Mouse (Mus musculus): ENCODE results near the gene 4931422A03Rik. TPM values are rescaled to one million over a fixed set of nuclear protein-coding genes. Genes with fewer than 3 reads are reported as not detected.
"Not testable (repeated sequence)": the region's sequence is repeated elsewhere in the genome, so short reads cannot be mapped to it uniquely, and the experiment has no call there.

4931422A03Rik gene
- total RNA-seq (2021): not detected
- long read RNA-seq, experiment 1, partial matches to known transcripts: 0 of 1 reads
- long read RNA-seq, experiment 1, other reads (novel, unspliced or antisense): 1 of 1 reads
- long read RNA-seq, experiment 2: 0 reads

- intact Hi-C loops (cut with DNase I): no loop called here
- Histone ChIP-seq H3K4me3 (peak within 1 kb of the TSS; percentile 95), H3K27ac (peak within 1 kb of the TSS; percentile 94)
- no peak for DNase-seq (ENCODE audit: extremely low spot score in 1 of 2, low spot score in 2 of 2)
- TF ChIP-seq CTCF (IDR thresholded peaks at IDR 0.05): no peak
These were observed at the start of gene 4931422A03Rik for GRCm38 (mm10) chr2:104028139-104028723. Gene 4931422A03Rik (minus strand): TSS chr2:104028361.

GRCm38 (mm10) chr2:104069704-104070185 lies 41.6 kb upstream of the 4931422A03Rik start, which contains the start of gene Cd59b:
Gene Cd59b (plus strand): TSS chr2:104069849.
- Histone ChIP-seq H3K27ac (no peak within 1 kb of the TSS), H3K4me3 (peak within 1 kb of the TSS; percentile 16)
- intact Hi-C loops (cut with DNase I): no loop called here
- DNase-seq (ENCODE audit: extremely low spot score in 1 of 2, low spot score in 2 of 2): no peak
- TF ChIP-seq CTCF (IDR thresholded peaks at IDR 0.05): no peak

- not testable (repeated sequence) for DNase-seq (ENCODE audit: extremely low spot score in 1 of 2, low spot score in 2 of 2); H3K27ac ChIP-seq; H3K4me3 ChIP-seq
- intact Hi-C loops (cut with DNase I): loop anchor here (1.0 kb wide), 1 partner anchor 27 kb away; the partner anchor contains the start of gene Cd59a
These were observed 40.3 kb upstream of the 4931422A03Rik start, which contains the start of gene Gm10799 for GRCm38 (mm10) chr2:104068450-104068849. Gene Gm10799 (minus strand): TSS chr2:104068550.

GRCm38 (mm10) chr2:104065526-104065925 lies 37.4 kb upstream of the 4931422A03Rik start, which contains the start of gene Gm10912:
Gene Gm10912 (plus strand): TSS chr2:104065826.
- DNase-seq (ENCODE audit: extremely low spot score in 1 of 2, low spot score in 2 of 2); intact Hi-C loops (cut with DNase I); H3K27ac ChIP-seq; H3K4me3 ChIP-seq: not testable (repeated sequence)

GRCm38 (mm10) chr2:104064152-104064551 lies 36.0 kb upstream of the 4931422A03Rik start:
- no peak for TF ChIP-seq CTCF (IDR thresholded peaks at IDR 0.05)
- intact Hi-C loops (cut with DNase I): no loop called here
- Histone ChIP-seq H3K27ac (no peak overlapping the region), H3K4me3 (no peak overlapping the region)
- no peak for DNase-seq (ENCODE audit: extremely low spot score in 1 of 2, low spot score in 2 of 2)

GRCm38 (mm10) chr2:104062665-104063064 lies 34.5 kb upstream of the 4931422A03Rik start:
- Histone ChIP-seq H3K4me3 (no peak overlapping the region), H3K27ac (no peak overlapping the region)
- intact Hi-C loops (cut with DNase I): no loop called here
- no peak for TF ChIP-seq CTCF (IDR thresholded peaks at IDR 0.05)
- DNase-seq (ENCODE audit: extremely low spot score in 1 of 2, low spot score in 2 of 2): no peak

DNA sequence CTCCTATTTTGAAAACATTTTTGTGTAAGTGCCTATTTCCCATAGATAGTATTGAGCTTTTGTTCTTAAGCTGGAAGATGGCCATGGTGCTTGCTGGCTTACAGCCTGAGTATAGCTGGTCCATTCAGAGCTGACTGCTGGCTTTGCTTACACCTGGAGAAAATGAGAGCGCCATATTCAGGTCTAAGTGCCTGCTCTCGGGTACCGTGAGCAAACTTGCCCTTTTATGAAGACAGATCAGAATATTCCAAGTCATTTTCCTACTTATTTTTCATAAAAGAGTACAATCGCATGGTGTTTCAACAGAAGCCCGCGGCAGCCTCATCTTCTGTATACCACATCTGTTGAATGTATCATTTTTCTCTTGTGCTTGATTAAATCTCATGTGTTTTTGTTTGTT lies 32.8 kb upstream of the 4931422A03Rik start:
- intact Hi-C loops (cut with DNase I): no loop called here
- Histone ChIP-seq H3K27ac (peak overlapping the region; percentile 8; the same call in 1 of the 2 replicates), H3K4me3 (no peak overlapping the region)
- no peak for TF ChIP-seq CTCF (IDR thresholded peaks at IDR 0.05)
- no peak for DNase-seq (ENCODE audit: extremely low spot score in 1 of 2, low spot score in 2 of 2)

DNA sequence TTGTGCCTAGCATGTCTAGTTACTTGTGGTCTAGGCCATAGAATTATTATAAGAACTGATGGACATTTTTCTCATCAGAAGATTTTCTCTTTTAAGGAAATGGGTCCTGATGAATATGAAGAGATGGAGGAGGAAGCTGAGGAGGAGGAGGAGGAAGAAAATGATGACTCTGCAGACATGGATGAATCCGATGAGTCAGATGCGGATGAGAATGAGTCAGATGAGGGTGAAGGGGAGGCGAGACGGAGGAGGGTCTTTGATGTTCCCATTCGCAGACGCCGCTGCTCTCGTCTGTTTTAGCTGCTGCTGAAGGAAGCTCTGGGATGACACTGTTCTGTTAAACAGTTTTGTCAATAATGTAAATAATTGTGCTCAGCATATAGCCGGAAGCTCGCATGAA lies 31.6 kb upstream of the 4931422A03Rik start:
- intact Hi-C loops (cut with DNase I): loop anchor here (10.0 kb wide), 1 partner anchor 375 kb away; no protein-coding TSS in a partner anchor
- TF ChIP-seq CTCF (IDR thresholded peaks at IDR 0.05): no peak
- DNase-seq (ENCODE audit: extremely low spot score in 1 of 2, low spot score in 2 of 2): no peak
- H3K4me3 ChIP-seq: no peak overlapping the region
- H3K27ac ChIP-seq: peak overlapping the region; percentile 38; the same call in 1 of the 2 replicates

DNA sequence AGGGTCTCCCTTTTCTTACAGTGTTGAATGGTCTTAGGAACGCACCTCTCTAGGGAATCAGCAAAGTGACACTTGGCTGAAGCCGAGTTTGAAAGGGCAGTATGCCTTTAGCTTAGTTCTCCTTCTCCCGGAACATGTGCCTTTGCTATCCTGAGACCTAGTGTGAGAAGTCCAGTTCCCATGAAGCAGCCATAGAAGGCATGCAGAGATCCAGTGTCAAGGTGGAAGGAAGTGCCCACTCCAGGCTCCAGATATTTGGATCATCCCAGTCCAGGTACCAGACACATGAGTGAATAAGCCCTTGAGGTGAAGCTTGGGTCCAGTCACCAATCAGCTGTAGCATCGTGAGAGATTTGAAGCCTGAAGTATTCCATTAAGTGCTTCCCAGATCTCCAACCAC lies 30.8 kb upstream of the 4931422A03Rik start:
- no peak for DNase-seq (ENCODE audit: extremely low spot score in 1 of 2, low spot score in 2 of 2)
- no peak for TF ChIP-seq CTCF (IDR thresholded peaks at IDR 0.05)
- intact Hi-C loops (cut with DNase I): loop anchor here (10.0 kb wide), 1 partner anchor 376 kb away; no protein-coding TSS in a partner anchor

GRCm38 (mm10) chr2:104058381-104058780 lies 30.2 kb upstream of the 4931422A03Rik start:
- intact Hi-C loops (cut with DNase I): loop anchor here (10.0 kb wide), 1 partner anchor 376 kb away; no protein-coding TSS in a partner anchor
- DNase-seq (ENCODE audit: extremely low spot score in 1 of 2, low spot score in 2 of 2): no peak
- H3K4me3 ChIP-seq: no peak overlapping the region
- H3K27ac ChIP-seq: no peak overlapping the region
- no peak for TF ChIP-seq CTCF (IDR thresholded peaks at IDR 0.05)

More for the DNA sequence above, 30.8 kb upstream of the 4931422A03Rik start:
- H3K4me3 ChIP-seq: no peak overlapping the region
- no peak overlapping the region for H3K27ac ChIP-seq

- no peak for TF ChIP-seq CTCF (IDR thresholded peaks at IDR 0.05)
- intact Hi-C loops (cut with DNase I): no loop called here
- no peak overlapping the region for H3K27ac ChIP-seq
- DNase-seq (ENCODE audit: extremely low spot score in 1 of 2, low spot score in 2 of 2): no peak
- H3K4me3 ChIP-seq: no peak overlapping the region
These were observed 16.4 kb upstream of the 4931422A03Rik start for GRCm38 (mm10) chr2:104044479-104045080.
